Mouse (Mus musculus) embryonic facial prominence, embryonic 13.5 days (tissue): ENCODE results near the gene Gm45233. TPM values are rescaled to one million over a fixed set of nuclear protein-coding genes. Genes with fewer than 3 reads are reported as not detected.

Experiments
- ATAC-seq: fragments of 200-750 bp; cut with Nextera tagmentation; 2 replicates; pipeline ENCODE4 v1.8.0; 2017; ENCODE audit warnings: low read depth; ENCODE audit not compliant: insufficient number of reproducible peaks, insufficient read depth, low FRiP score, low TSS enrichment
- H3K27ac ChIP-seq: fragments of 300-500 bp; sonication (generic); 2 replicates; pipeline ENCODE4 v1.5.1; 2015; ENCODE audit warnings: moderate library complexity, mild to moderate bottlenecking, inconsistent platforms
- H3K27me3 ChIP-seq: fragments of 300-500 bp; sonication (generic); 2 replicates; pipeline ENCODE4 v1.6.1; 2015; ENCODE audit warnings: mild to moderate bottlenecking, inconsistent platforms
- H3K36me3 ChIP-seq: fragments of 300-500 bp; sonication (generic); 2 replicates; pipeline ENCODE4 v1.6.1; 2015; ENCODE audit warnings: mild to moderate bottlenecking, inconsistent platforms
- H3K4me1 ChIP-seq: fragments of 300-500 bp; sonication (generic); 2 replicates; pipeline ENCODE4 v1.6.1; 2015; ENCODE audit warnings: inconsistent platforms
- H3K4me2 ChIP-seq: fragments of 300-500 bp; sonication (generic); 2 replicates; pipeline ENCODE4 v1.6.1; 2015; ENCODE audit warnings: moderate library complexity, mild to moderate bottlenecking, inconsistent platforms
- H3K4me3 ChIP-seq: fragments of 300-500 bp; sonication (generic); 2 replicates; pipeline ENCODE4 v1.5.1; 2015; ENCODE audit warnings: mild to moderate bottlenecking, inconsistent platforms
- H3K9ac ChIP-seq: fragments of 300-500 bp; sonication (generic); 2 replicates; pipeline ENCODE4 v1.6.1; 2015; ENCODE audit warnings: mild to moderate bottlenecking, inconsistent platforms
- H3K9me3 ChIP-seq: fragments of 300-500 bp; sonication (generic); 2 replicates; pipeline ENCODE4 v1.6.1; 2016; ENCODE audit warnings: inconsistent platforms
- WGBS: fragments of 180-500 bp; shearing (Covaris S2); methylation state at CpG from one replicate; pipeline ENCODE4 v1.1.7; 2015; ENCODE audit warnings: mixed read lengths; 5-methylcytosine and 5-hydroxymethylcytosine counted together
- polyA plus RNA-seq: library from polyadenylated mRNA; unstranded; fragments of >200 nt; fragmentation: Nextera tagmentation; extraction: Ambion mirVana; gene quantifications from 2 replicates; pipeline ENCODE4 v1.2.1, GENCODE M21; 2015

Gm45233 gene
- polyA plus RNA-seq, 1 experiment from 2014 or later, result 0.86 TPM

GRCm38 (mm10) chr7:43451726-43452125, 7.8 kb downstream of the Gm45233 start:
- Histone ChIP-seq H3K36me3 (peaks cover 49% of the 10 kb centered on the region), H3K9me3 (no peaks in the 10 kb centered on the region), H3K4me1 (no peaks in the 10 kb centered on the region), H3K9ac (no peak overlapping the region), H3K27me3 (no peaks in the 10 kb centered on the region), H3K4me3 (no peak overlapping the region), H3K27ac (no peak overlapping the region), H3K4me2 (no peak overlapping the region)
- 97% methylated on average over 11 of the region's 11 CpGs for WGBS
- no peak for ATAC-seq

- Histone ChIP-seq H3K9ac (no peak overlapping the region), H3K36me3 (peaks cover 57% of the 10 kb centered on the region), H3K27me3 (no peaks in the 10 kb centered on the region), H3K27ac (no peak overlapping the region), H3K4me1 (no peaks in the 10 kb centered on the region), H3K4me2 (no peak overlapping the region), H3K9me3 (no peaks in the 10 kb centered on the region), H3K4me3 (no peak overlapping the region)
- WGBS, result 52% methylated on average over 4 of the region's 4 CpGs
- ATAC-seq, result no peak
These were observed 8.7 kb downstream of the Gm45233 start for GRCm38 (mm10) chr7:43452609-43453008.

DNA sequence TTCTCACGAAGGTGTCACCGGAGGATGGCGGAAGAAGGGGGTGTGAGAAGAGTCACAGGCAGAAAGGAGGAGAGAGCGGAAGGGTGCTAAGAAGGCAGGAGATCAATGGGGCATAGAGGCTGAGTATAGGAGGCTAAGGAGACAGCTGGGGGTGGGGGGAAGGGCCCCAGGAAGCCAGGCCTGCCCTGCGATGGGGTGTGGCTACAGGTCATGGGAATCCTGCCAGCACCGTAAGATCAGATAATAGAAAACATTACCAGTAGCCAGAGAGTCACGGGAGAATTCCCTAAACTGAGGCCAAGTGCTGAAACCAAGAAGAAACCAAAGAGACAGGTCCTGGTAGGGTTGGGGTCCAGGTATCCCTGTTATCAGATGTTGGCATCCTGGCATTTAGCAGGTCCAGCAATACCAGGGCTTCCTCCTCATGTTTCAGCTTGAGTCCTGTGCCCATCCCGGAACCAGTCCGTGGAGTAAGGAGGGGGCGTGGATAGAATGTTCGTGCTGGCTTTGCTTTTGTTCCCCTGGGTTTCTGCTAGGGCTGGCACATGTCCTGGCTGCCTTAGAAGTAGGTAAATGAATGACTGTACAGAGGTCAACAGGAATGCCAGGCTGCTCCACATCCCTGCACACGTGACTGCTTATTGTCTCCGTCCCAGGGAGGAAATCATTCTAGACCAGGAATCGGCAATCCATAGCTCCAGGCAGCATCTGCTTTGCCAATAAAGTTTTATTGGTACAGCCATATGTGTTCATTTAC, 9.8 kb downstream of the Gm45233 start:
- WGBS, result 83% methylated on average over 14 of the region's 14 CpGs

DNA sequence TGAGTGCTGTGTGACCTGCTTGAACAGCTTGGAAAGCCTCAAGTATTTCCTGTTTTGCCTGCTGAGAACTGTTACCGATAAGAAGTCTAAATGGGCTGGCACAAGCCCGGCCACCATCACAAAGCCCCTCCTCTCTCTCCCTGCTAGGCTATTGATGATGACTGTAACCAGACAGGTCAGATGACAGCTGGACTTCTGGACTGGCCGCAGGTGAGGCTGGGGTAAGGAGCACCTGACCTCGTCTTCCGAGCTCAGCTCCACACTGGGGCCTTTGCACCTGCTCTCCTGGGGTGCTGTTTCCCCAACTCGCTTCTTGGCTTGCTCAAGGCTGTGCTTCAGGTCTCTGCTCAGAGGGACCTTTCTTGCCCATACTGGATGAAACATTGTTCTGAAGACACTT, 10.4 kb downstream of the Gm45233 start:
- H3K36me3 ChIP-seq, result peaks cover 63% of the 10 kb centered on the region
- ATAC-seq, result no peak
- H3K27me3 ChIP-seq, result no peaks in the 10 kb centered on the region
- H3K4me3 ChIP-seq, result no peak overlapping the region
- H3K4me1 ChIP-seq, result no peaks in the 10 kb centered on the region
- no peaks in the 10 kb centered on the region for H3K9me3 ChIP-seq
- H3K9ac ChIP-seq, result no peak overlapping the region
- 87% methylated on average over 6 of the region's 6 CpGs for WGBS
- no peak overlapping the region for H3K4me2 ChIP-seq
- H3K27ac ChIP-seq, result no peak overlapping the region

More for the DNA sequence above, 9.8 kb downstream of the Gm45233 start:
- peaks cover 63% of the 10 kb centered on the region for H3K36me3 ChIP-seq
- H3K27me3 ChIP-seq, result no peaks in the 10 kb centered on the region
- H3K9me3 ChIP-seq, result no peaks in the 10 kb centered on the region
- no peaks in the 10 kb centered on the region for H3K4me1 ChIP-seq
- no peak overlapping the region for H3K9ac ChIP-seq
- H3K4me3 ChIP-seq, result no peak overlapping the region
- no peak overlapping the region for H3K27ac ChIP-seq
- no peak for ATAC-seq
- H3K4me2 ChIP-seq, result no peak overlapping the region

DNA sequence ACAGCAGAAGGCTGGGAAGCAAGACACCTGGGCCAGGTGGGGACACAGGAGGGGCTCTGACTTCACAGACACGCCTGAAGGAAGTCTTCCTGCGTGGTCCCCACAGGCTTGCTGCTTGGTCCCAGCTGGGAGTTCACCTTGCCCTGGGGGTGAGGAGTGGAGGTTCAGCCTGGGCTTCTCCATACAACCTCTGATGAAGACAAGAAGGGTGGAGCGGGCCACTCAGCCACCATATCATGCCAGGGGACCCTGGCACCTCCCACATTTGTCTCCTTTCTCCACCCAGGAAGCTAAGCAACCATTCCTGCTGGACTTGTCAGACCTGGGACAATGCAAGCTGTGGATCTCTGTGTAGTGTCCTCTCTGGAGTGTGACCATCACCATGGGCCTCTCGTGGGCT, 18.9 kb downstream of the Gm45233 start, which contains the start of gene Vsig10l:
Vsig10l (plus strand) TSS at position 301 of the 400 bp plus-strand sequence.
- Histone ChIP-seq H3K4me3 (no peak within 1 kb of the TSS), H3K4me2 (no peak within 1 kb of the TSS), H3K27ac (no peak within 1 kb of the TSS), H3K27me3 (peaks cover 22% of the 10 kb centered on the region), H3K4me1 (peaks cover 20% of the 10 kb centered on the region), H3K9me3 (no peaks in the 10 kb centered on the region), H3K36me3 (peaks cover 3% of the 10 kb centered on the region), H3K9ac (no peak within 1 kb of the TSS)
- ATAC-seq, result no peak
- 69% methylated on average over 4 of the region's 4 CpGs for WGBS

DNA sequence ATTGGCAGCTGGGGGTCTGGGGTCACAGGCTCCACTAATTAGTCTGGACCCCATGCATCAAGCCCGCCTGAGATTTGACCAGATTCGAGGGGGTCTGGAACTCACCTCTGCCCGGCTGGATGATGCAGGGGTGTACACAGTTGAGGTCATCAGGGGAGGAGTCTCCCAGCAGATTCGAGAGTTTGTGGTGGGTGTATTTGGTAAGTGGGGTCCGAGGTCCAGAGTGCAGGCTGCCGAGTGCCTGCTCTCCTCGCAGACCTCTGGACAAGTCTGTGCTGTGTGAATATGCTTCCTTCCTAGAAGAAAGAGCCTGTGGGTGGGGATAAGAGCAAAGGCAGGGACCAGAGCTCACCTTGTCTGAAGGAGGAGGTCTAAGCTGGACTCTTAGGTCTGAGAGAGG, 20.0 kb downstream of the Gm45233 start:
- Histone ChIP-seq H3K27me3 (peaks cover 24% of the 10 kb centered on the region), H3K27ac (no peak overlapping the region), H3K4me3 (no peak overlapping the region), H3K4me1 (peaks cover 20% of the 10 kb centered on the region), H3K9ac (no peak overlapping the region), H3K36me3 (no peaks in the 10 kb centered on the region), H3K9me3 (no peaks in the 10 kb centered on the region), H3K4me2 (no peak overlapping the region)
- no peak for ATAC-seq
- 78% methylated on average over 7 of the region's 7 CpGs for WGBS

DNA sequence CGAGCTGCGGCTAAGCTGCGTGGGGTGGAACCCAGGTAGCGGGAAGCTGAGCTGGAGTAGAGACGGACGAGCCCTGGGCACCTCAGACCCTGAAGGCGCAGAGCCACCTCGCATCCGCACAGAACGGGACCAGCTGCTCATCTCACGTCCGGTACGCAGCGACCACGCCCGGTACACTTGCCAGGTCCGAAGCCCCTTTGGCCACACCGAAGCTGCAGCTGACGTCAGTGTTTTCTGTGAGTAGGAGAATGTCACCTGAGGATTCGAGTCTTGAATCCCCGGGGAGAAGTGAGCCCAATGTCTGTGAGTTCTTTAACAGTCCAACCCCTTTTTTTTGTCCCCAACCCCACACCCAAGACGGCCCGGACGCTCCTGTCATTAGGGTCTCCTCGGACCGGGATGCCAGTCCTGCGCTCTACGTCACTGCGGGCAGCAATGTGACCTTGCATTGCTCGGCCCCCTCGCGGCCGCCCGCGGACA, 21.0 kb downstream of the Gm45233 start:
- 8% methylated on average over 35 of the region's 35 CpGs for WGBS
- ATAC-seq, result no peak; the same call in 1 of the 2 replicates
- H3K4me3 ChIP-seq, result peak overlapping the region; percentile 53
- H3K4me2 ChIP-seq, result peak overlapping the region; percentile 91
- H3K4me1 ChIP-seq, result peaks cover 20% of the 10 kb centered on the region
- no peaks in the 10 kb centered on the region for H3K9me3 ChIP-seq
- H3K27ac ChIP-seq, result no peak overlapping the region
- peak overlapping the region; percentile 65 for H3K9ac ChIP-seq
- no peaks in the 10 kb centered on the region for H3K36me3 ChIP-seq
- peaks cover 24% of the 10 kb centered on the region for H3K27me3 ChIP-seq

DNA sequence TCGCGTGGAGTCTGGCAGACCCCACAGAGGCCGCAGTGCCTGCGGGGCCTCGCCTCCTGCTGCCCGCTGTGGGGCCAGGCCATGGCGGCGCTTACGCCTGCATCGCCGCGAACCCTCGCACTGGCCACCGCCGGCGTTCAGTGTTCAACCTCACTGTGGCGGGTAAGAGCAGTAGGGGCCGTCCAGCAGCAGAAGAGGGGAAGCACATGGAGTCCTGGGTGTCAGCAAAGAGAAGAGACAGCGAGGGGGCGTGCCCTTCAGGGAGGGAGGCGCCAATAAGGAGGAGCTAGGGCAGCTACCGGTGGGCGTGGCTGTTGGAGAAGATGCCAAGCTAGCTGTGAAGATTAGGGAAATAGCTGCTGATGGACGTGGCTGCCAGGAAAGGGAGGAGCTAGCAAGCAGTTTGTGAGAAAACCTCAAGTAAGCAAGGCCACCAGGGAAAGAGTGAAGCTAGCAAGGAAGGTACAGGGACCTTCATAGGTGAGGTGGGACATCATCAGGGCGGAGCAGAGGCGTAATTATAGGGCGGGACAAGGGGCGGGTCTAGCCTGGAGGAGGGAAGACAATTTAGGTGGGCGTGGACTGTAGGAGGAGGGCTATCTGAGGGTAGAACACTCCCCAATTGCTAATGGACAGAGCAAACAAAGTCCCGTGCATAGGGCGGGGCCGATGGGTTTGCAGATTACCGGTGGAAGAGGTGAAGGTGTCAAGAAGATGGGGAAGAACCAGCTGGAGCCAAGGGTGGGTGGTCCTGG, 21.6 kb downstream of the Gm45233 start:
- Histone ChIP-seq H3K4me2 (peak overlapping the region; percentile 91), H3K27ac (0 out of 2 replicates have a peak overlapping the region, but pooled peaks have one; percentile 16), H3K27me3 (peaks cover 24% of the 10 kb centered on the region), H3K4me1 (peaks cover 20% of the 10 kb centered on the region), H3K36me3 (no peaks in the 10 kb centered on the region), H3K9ac (peak overlapping the region; percentile 65), H3K4me3 (peak overlapping the region; percentile 53), H3K9me3 (no peaks in the 10 kb centered on the region)
- peak; percentile 70 for ATAC-seq
- 2% methylated on average over 33 of the region's 33 CpGs for WGBS

GRCm38 (mm10) chr7:43466099-43466694, 22.3 kb downstream of the Gm45233 start:
- Histone ChIP-seq H3K4me1 (peaks cover 20% of the 10 kb centered on the region), H3K4me3 (peak overlapping the region; percentile 53), H3K27me3 (peaks cover 24% of the 10 kb centered on the region), H3K27ac (0 out of 2 replicates have a peak overlapping the region, but pooled peaks have one; percentile 16), H3K9me3 (no peaks in the 10 kb centered on the region), H3K36me3 (no peaks in the 10 kb centered on the region), H3K4me2 (peak overlapping the region; percentile 91), H3K9ac (peak overlapping the region; percentile 63)
- peak; percentile 52 for ATAC-seq
- 1% methylated on average over 33 of the region's 33 CpGs for WGBS

DNA sequence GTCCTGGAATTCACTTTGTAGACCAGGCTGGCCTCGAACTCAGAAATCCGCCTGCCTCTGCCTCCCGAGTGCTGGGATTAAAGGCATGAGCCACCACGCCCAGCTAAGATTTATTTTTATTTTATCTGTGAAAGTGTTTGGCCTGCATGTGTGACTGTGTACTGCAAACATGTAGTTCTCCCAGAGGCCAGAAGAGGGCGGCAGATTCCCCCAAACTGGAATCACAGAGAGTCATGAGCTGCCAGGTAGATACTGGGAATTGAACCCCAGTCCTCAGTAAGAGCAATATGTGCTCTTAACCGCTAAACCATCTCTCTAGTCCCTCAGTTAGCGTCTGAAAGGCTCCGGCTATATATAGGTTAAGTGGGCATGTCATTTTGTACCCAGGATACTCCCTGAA, 26.4 kb downstream of the Gm45233 start:
- no peak for ATAC-seq
- no peak overlapping the region for H3K9ac ChIP-seq
- H3K4me1 ChIP-seq, result peaks cover 12% of the 10 kb centered on the region
- WGBS, result 39% methylated on average over 8 of the region's 8 CpGs
- H3K27me3 ChIP-seq, result peaks cover 18% of the 10 kb centered on the region
- H3K4me2 ChIP-seq, result no peak overlapping the region
- H3K27ac ChIP-seq, result no peak overlapping the region
- no peaks in the 10 kb centered on the region for H3K9me3 ChIP-seq
- no peak overlapping the region for H3K4me3 ChIP-seq
- H3K36me3 ChIP-seq, result no peaks in the 10 kb centered on the region

GRCm38 (mm10) chr7:43475706-43476105, 31.8 kb downstream of the Gm45233 start:
- Histone ChIP-seq H3K27me3 (peaks cover 49% of the 10 kb centered on the region), H3K4me2 (no peak overlapping the region)

More at GRCm38 (mm10) chr7:43475706-43476105, 31.8 kb downstream of the Gm45233 start:
- Histone ChIP-seq H3K36me3 (0 out of 2 replicates have a peak, but pooled peaks cover 5% of the 10 kb centered on the region), H3K4me1 (peaks cover 5% of the 10 kb centered on the region; the same call in 1 of the 2 replicates), H3K9ac (no peak overlapping the region), H3K4me3 (no peak overlapping the region), H3K27ac (no peak overlapping the region), H3K9me3 (no peaks in the 10 kb centered on the region)
- no peak for ATAC-seq
- 12% methylated on average over 23 of the region's 23 CpGs for WGBS
